Mouse (Mus musculus) stomach, postnatal 0 days (tissue): Measurements from ENCODE around the gene Ppp1r16b.

Experiments
- CTCF ChIP-seq: IDR thresholded peaks from 2 replicates; pipeline ENCODE4 v1.5.1; 2016; ENCODE audit warnings: antibody characterized with exemption, low read depth, mild to moderate bottlenecking, moderate library complexity
- EP300 ChIP-seq: optimal IDR thresholded peaks from 2 replicates; pipeline ENCODE3; 2016; ENCODE audit warnings: antibody characterized with exemption

DNA sequence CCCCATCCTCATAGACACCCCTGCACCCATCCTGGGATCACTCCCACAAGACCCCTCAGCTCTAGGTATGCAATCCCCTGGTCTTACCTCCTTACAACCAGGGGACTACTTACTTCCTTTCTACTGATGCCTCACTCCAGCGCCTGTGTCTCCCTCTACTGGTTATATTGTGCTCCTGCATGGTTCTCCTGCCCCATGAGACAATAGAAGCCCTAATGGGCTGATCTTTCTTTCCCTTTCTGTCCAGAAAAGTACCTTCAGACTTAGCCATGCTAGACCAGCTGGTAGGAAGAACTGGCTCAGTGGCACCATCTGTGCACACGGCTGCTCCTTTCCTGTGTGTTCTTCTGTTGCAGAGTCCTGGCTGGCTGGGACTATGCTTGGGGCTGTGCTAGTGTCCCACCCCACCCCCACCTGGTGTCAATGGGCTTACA is 79.9 kb downstream of the Ppp1r16b start:
- TF ChIP-seq CTCF: peak; percentile 86
- TF ChIP-seq EP300: no peak
